Mouse (Mus musculus): ENCODE measurements around the gene Lrrk1. TPM values are rescaled to one million over a fixed set of nuclear protein-coding genes. Genes with fewer than 3 reads are reported as not detected.

Lrrk1 gene
- total and polyA plus RNA-seq, 3 experiments, result 7.8 to 11.0 (median 9.6) TPM

DNA sequence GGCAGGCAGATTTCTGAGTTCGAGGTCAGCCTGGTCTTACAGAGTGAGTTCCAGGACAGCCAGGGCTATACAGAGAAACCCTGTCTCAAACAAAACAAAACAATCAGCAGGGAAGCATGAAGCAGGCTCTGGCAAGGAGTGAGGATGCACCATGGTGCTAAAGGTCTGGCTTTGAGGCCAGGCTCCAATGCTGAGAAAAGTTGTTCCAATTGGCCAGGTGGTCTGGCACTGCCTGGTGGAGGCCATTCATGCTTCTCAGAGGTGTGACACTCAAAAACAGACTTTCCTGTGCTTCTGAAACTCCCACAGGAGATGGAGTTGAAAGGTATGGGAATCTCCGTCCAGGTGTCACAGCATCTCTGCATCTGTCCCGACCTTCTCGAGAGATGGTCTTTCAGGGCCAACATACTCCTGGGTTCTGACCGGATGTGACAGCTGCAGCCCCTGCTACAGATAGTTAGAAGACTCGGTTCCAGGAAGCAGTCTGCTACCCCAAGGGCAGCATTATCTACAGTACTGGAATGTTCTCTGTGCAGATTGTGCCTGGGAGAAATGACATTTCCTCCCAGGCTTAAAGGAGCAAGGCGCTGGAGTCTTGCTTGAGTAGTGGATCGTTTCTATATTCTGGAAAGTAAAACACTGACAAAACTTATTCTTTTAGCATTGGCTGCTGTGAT is 134.0 kb downstream of the Lrrk1 start:
- 38% methylated on average over 8 of the region's 8 CpGs for WGBS
- no peaks in the 10 kb centered on the region for H3K79me2 ChIP-seq (replicated peaks; ENCODE audit: control insufficient read depth, insufficient read depth, low read length)
- no peaks in the 10 kb centered on the region for H3K27me3 ChIP-seq (ENCODE audit: control insufficient read depth, insufficient read depth, low read length)
- H3K4me3 ChIP-seq, result no peak overlapping the region
- H3K27ac ChIP-seq, result no peak overlapping the region
- H3K36me3 ChIP-seq (ENCODE audit: control insufficient read depth, insufficient read depth, low read length), result no peaks in the 10 kb centered on the region
- intact Hi-C loops (cut with DNase I), result no loop called here
- TF ChIP-seq CTCF (IDR thresholded peaks at IDR 0.05) (no peak), EP300 (IDR thresholded peaks at IDR 0.05; ENCODE audit: insufficient read depth, low read depth, low read length) (no peak), POLR2A (IDR thresholded peaks at IDR 0.05; ENCODE audit: insufficient read depth, low read depth, low read length) (no peak)
- H3K4me1 ChIP-seq (ENCODE audit: control insufficient read depth, insufficient read depth, low read length), result peaks cover 3% of the 10 kb centered on the region
- DNase-seq, result peak in 1 of 2 experiments; percentile 18
- no peak overlapping the region for H3K9ac ChIP-seq (ENCODE audit: low read depth, low read length)

DNA sequence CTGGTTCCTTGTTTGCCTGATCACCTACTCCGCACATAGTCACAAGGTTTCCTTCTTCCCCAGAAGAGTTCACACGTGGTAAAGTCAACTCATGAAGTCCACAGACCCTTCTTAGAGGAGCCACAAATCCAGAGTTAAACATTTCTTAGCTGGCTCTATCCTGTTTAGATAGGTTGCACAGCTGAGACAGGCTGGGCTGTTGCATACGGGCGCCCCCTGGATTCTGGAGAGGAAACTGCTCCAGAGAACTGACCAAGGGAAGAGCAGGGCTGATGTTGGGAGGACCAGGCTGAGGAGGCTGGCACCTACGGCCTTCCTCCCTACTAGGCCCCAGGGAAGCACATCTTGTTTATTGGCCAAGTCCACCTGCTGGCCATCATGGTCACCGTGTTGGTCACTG is 138.1 kb downstream of the Lrrk1 start:
- H3K4me3 ChIP-seq, result no peak overlapping the region
- peaks cover 3% of the 10 kb centered on the region for H3K4me1 ChIP-seq (ENCODE audit: control insufficient read depth, insufficient read depth, low read length)
- no peak overlapping the region for H3K27ac ChIP-seq
- no peaks in the 10 kb centered on the region for H3K36me3 ChIP-seq (ENCODE audit: control insufficient read depth, insufficient read depth, low read length)
- intact Hi-C loops (cut with DNase I), result loop anchor here (1.0 kb wide), 1 partner anchor 148 kb away; no protein-coding TSS in a partner anchor
- H3K9ac ChIP-seq (ENCODE audit: low read depth, low read length), result no peak overlapping the region
- DNase-seq, result peak; percentile 83 to 86
- no peaks in the 10 kb centered on the region for H3K27me3 ChIP-seq (ENCODE audit: control insufficient read depth, insufficient read depth, low read length)
- WGBS, result 20% methylated on average over 6 of the region's 6 CpGs
- TF ChIP-seq CTCF (IDR thresholded peaks at IDR 0.05) (peak; percentile 95; the same call in 1 of the 2 replicates), POLR2A (IDR thresholded peaks at IDR 0.05; ENCODE audit: insufficient read depth, low read depth, low read length) (no peak), EP300 (IDR thresholded peaks at IDR 0.05; ENCODE audit: insufficient read depth, low read depth, low read length) (peak; percentile 56; the same call in 1 of the 2 replicates)
- no peaks in the 10 kb centered on the region for H3K79me2 ChIP-seq (replicated peaks; ENCODE audit: control insufficient read depth, insufficient read depth, low read length)

DNA sequence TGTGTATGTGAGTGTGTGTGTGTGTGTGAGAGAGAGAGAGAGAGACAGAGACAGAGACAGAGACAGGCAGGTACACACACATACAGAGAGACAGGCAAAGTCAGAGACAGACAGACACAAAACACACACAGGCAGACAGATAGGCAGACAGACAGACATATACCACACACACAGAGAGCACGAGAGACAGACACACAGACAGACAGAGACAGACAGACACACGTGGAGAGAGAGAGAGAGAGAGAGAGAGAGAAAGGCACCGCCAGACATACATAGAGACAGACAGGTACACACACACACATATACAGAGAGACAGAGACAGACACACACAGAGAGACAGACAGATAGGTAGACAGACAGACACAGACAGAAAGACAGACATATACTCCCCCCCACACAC is 138.7 kb downstream of the Lrrk1 start:
- peak in 1 of 2 experiments; percentile 4 for DNase-seq
- intact Hi-C loops (cut with DNase I), result loop anchor here (2.0 to 5.0 kb wide), 2 partner anchors 51 to 52 kb away; no protein-coding TSS in a partner anchor
- H3K4me3 ChIP-seq, result no peak overlapping the region
- H3K4me1 ChIP-seq (ENCODE audit: control insufficient read depth, insufficient read depth, low read length), result peaks cover 1% of the 10 kb centered on the region; the same call in 1 of the 2 replicates
- no peak overlapping the region for H3K9ac ChIP-seq (ENCODE audit: low read depth, low read length)
- no peak for TF ChIP-seq CTCF (IDR thresholded peaks at IDR 0.05)
- TF ChIP-seq POLR2A (IDR thresholded peaks at IDR 0.05; ENCODE audit: insufficient read depth, low read depth, low read length), result no peak
- no peak for TF ChIP-seq EP300 (IDR thresholded peaks at IDR 0.05; ENCODE audit: insufficient read depth, low read depth, low read length)
- H3K27me3 ChIP-seq (ENCODE audit: control insufficient read depth, insufficient read depth, low read length), result no peaks in the 10 kb centered on the region
- H3K27ac ChIP-seq, result no peak overlapping the region
- WGBS, result 83% methylated on average over 3 of the region's 3 CpGs
- no peaks in the 10 kb centered on the region for H3K36me3 ChIP-seq (ENCODE audit: control insufficient read depth, insufficient read depth, low read length)
- H3K79me2 ChIP-seq (replicated peaks; ENCODE audit: control insufficient read depth, insufficient read depth, low read length), result no peaks in the 10 kb centered on the region

DNA sequence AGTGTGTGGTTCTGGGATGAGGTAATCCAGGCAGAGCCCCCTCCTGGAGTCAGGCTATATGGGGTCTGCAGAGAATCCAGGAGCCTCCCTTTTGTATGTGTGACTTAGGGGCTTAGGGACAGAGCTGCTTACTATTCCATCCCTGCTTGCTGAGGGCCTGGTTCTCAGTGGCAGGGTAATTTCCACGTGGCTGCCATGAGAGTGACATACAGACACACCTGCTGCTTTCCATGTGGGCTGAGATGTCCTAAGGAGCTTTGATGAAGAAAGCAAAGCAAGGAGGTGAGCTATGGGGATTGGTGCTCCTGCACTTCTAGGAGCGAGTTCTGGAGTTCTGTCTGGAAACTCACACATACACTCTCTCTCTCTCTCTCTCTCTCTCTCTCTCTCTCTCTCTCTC is 139.1 kb downstream of the Lrrk1 start:
- WGBS, result 73% methylated on average over 2 of the region's 2 CpGs

DNA sequence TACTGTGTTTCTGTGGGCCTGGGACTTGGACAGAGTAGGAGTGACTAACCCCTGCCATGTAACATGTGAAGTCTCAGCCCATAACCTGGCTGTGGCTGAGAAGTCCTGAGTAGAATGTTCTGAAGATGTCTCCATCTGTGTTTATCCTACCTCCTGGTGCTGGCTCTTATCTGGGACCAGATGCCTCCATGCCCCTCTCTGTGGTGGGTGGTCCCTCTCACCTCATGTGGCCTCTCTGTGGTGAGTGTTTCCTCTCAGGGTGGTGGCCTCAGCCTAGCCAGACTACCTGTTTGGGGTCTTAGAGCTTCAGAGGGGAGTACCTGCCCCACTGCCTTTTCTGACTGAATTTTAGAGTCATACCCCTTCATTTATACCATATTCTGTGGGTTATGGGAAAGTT is 139.9 kb downstream of the Lrrk1 start:
- H3K27ac ChIP-seq, result no peak overlapping the region
- intact Hi-C loops (cut with DNase I), result loop anchor here (2.0 to 5.0 kb wide), 2 partner anchors 51 to 53 kb away; no protein-coding TSS in a partner anchor
- H3K79me2 ChIP-seq (replicated peaks; ENCODE audit: control insufficient read depth, insufficient read depth, low read length), result no peaks in the 10 kb centered on the region
- H3K4me1 ChIP-seq (ENCODE audit: control insufficient read depth, insufficient read depth, low read length), result no peaks in the 10 kb centered on the region
- H3K36me3 ChIP-seq (ENCODE audit: control insufficient read depth, insufficient read depth, low read length), result no peaks in the 10 kb centered on the region
- TF ChIP-seq EP300 (IDR thresholded peaks at IDR 0.05; ENCODE audit: insufficient read depth, low read depth, low read length) (no peak), POLR2A (IDR thresholded peaks at IDR 0.05; ENCODE audit: insufficient read depth, low read depth, low read length) (no peak), CTCF (IDR thresholded peaks at IDR 0.05) (no peak)
- no peaks in the 10 kb centered on the region for H3K27me3 ChIP-seq (ENCODE audit: control insufficient read depth, insufficient read depth, low read length)
- H3K9ac ChIP-seq (ENCODE audit: low read depth, low read length), result no peak overlapping the region
- H3K4me3 ChIP-seq, result no peak overlapping the region
- peak in 1 of 2 experiments; percentile 9 for DNase-seq

More for the DNA sequence above, 139.1 kb downstream of the Lrrk1 start:
- Histone ChIP-seq H3K36me3 (ENCODE audit: control insufficient read depth, insufficient read depth, low read length) (no peaks in the 10 kb centered on the region), H3K4me1 (ENCODE audit: control insufficient read depth, insufficient read depth, low read length) (no peaks in the 10 kb centered on the region; the same call in 1 of the 2 replicates), H3K27ac (no peak overlapping the region), H3K4me3 (no peak overlapping the region), H3K27me3 (ENCODE audit: control insufficient read depth, insufficient read depth, low read length) (no peaks in the 10 kb centered on the region), H3K79me2 (replicated peaks; ENCODE audit: control insufficient read depth, insufficient read depth, low read length) (no peaks in the 10 kb centered on the region), H3K9ac (ENCODE audit: low read depth, low read length) (no peak overlapping the region)
- no peak for TF ChIP-seq EP300 (IDR thresholded peaks at IDR 0.05; ENCODE audit: insufficient read depth, low read depth, low read length)
- no peak for TF ChIP-seq POLR2A (IDR thresholded peaks at IDR 0.05; ENCODE audit: insufficient read depth, low read depth, low read length)
- TF ChIP-seq CTCF (IDR thresholded peaks at IDR 0.05), result no peak
- intact Hi-C loops (cut with DNase I), result loop anchor here (2.0 to 5.0 kb wide), 2 partner anchors 52 kb away; no protein-coding TSS in a partner anchor
- peak in 1 of 2 experiments; percentile 10 for DNase-seq
